ENCODE assay signal across 8 mouse cellular contexts in the genomic region with DNA sequence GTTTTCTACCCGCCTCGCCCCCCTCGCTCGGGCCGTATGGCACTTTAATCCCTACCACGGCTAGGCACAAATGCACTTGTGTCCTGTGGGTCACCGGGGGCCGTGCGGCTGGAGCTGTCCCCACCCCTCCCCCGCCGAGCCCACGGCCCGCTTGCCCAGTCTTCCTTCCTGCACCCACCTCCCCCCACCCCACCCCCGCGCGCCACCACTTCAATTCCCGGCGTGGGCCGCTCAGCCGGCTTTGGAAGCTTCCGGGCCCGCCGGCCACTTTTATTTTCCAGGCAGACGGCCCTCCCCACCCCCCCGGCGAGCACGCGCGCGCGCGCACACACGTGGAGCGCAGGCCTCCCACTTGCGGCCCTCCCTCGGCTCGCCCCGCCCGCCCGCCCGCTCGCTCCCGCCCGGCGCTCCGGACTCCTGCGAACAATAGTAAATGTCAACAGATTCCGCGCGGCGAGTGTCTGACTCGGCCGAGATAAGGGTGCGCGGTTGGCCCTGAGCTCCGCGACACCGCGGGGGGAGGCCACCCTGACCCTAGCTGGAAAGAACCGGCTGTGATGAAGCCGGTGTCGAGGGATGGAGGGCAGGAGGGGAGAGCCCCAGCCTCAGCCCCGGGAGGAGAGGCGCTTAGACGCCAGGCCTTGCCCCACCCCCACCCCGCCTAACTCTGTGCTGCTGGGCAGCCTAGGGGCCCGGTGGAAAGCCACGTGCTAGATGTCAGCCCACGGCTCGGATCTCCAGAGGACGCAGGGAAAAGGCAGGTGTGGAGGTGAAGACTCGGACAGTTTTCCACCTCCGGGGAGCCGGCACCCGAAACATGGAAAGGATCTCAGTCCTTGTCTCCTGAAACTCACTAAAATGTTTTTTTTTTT.
DNase-seq lines count a peak whose midpoint lies in the region; ATAC-seq and TF ChIP-seq lines count a peak whose summit lies in the region.

No protein-coding gene starts in this region.

- peak; percentile 55 for ATAC-seq in heart, embryonic 15.5 days (replicated peaks; ENCODE audit: insufficient number of reproducible peaks, insufficient read depth, low FRiP score, low read depth)
- ATAC-seq in megakaryocyte, adult 5-6 weeks (ENCODE audit: poor library complexity, severe bottlenecking): peak; percentile 21

- H3K4me1 ChIP-seq in E14TG2a.4 (replicated peaks; ENCODE audit: low read depth, low read length): peaks cover 50% of the 10 kb centered on the region
- no peaks in the 10 kb centered on the region; the same call in 1 of the 2 replicates for H3K4me1 ChIP-seq in embryonic fibroblast, embryonic 13.5 days (ENCODE audit: control insufficient read depth, insufficient read depth, low read length)
- peaks cover 31% of the 10 kb centered on the region for H3K4me1 ChIP-seq in heart, embryonic 15.5 days (replicated peaks)

- no peaks in the 10 kb centered on the region for H3K9me3 ChIP-seq in E14TG2a.4 (ENCODE audit: low read length)
- H3K9me3 ChIP-seq in heart, embryonic 15.5 days (replicated peaks): no peaks in the 10 kb centered on the region

- 0 out of 2 replicates have a peak overlapping the region, but pooled peaks have one; percentile 69 for H3K27ac ChIP-seq in embryonic fibroblast, embryonic 13.5 days (ENCODE audit: insufficient read depth, low read length)
- peak overlapping the region; percentile 91 for H3K27ac ChIP-seq in heart, embryonic 15.5 days

- peaks cover 23% of the 10 kb centered on the region for H3K27me3 ChIP-seq in E14TG2a.4 (ENCODE audit: insufficient read depth, low read length)
- H3K27me3 ChIP-seq in heart, embryonic 15.5 days: peaks cover 30% of the 10 kb centered on the region

- no peaks in the 10 kb centered on the region for H3K36me3 ChIP-seq in E14TG2a.4 (ENCODE audit: insufficient read depth, low read length)
- no peaks in the 10 kb centered on the region for H3K36me3 ChIP-seq in heart, embryonic 15.5 days

- TF ChIP-seq POLR2A in embryonic fibroblast, embryonic 13.5 days (IDR thresholded peaks at IDR 0.05; ENCODE audit: low read depth, low read length): peak; percentile 14; the same call in 1 of the 2 replicates

- peak overlapping the region; percentile 67 for H3K4me3 ChIP-seq in E14TG2a.4 (replicated peaks; ENCODE audit: low read length)
- H3K4me3 ChIP-seq in embryonic fibroblast, embryonic 13.5 days (ENCODE audit: insufficient read depth, low read length): peak overlapping the region; percentile 50
- peak overlapping the region; percentile 54 for H3K4me3 ChIP-seq in heart, embryonic 15.5 days

- TF ChIP-seq CTCF in E14TG2a.4 (conservative IDR thresholded peaks at IDR 0.05; ENCODE audit: low read length): no peak
- no peak for TF ChIP-seq CTCF in embryonic fibroblast, embryonic 13.5 days (IDR thresholded peaks at IDR 0.05; ENCODE audit: borderline replicate concordance, insufficient read depth, low read length)

- DNase-seq in adrenal gland, postnatal 25 days: peak; percentile 68
- DNase-seq in kidney, postnatal 10 days: peak; percentile 76
- peak; percentile 30 for DNase-seq in right cerebral cortex, postnatal 14 days
- DNase-seq in frontal cortex, postnatal 10 days (ENCODE audit: low spot score in 2 of 2): no peak

- 2% methylated on average over 69 of the region's 75 CpGs for WGBS in heart, embryonic 15.5 days

- H3K4me2 ChIP-seq in heart, embryonic 15.5 days: peak overlapping the region; percentile 83

- H3K9ac ChIP-seq in heart, embryonic 15.5 days: peak overlapping the region; percentile 56

Comparison
In these comparisons a context has a peak if more than half of its experiments do, and no peak if none do; other contexts are left out.
1. DNase-seq: peak in adrenal gland, postnatal 25 days (single experiment), kidney, postnatal 10 days (single experiment) and right cerebral cortex, postnatal 14 days (single experiment); none in frontal cortex, postnatal 10 days (0 of 2).
2. Peak in every context shown above with its lines, with median percentiles within 50 percentile points of each other: H3K4me3 ChIP-seq.